Mouse (Mus musculus) testis, adult 2 months (tissue): ENCODE data around the gene Aqp8.

Experiments used
- CTCF ChIP-seq: fragments of 200-500 bp; IDR thresholded peaks from 2 replicates; pipeline ENCODE4 v1.5.1; 2012; ENCODE audit warnings: low read depth, mild to moderate bottlenecking, inconsistent platforms, low read length, moderate library complexity; ENCODE audit not compliant: control insufficient read depth, insufficient read depth, insufficient replicate concordance
- POLR2A ChIP-seq: fragments of 200-500 bp; IDR thresholded peaks from 2 replicates; pipeline ENCODE4 v1.6.1; 2012; ENCODE audit warnings: low read depth, mild to moderate bottlenecking, inconsistent platforms, low read length, moderate library complexity; ENCODE audit not compliant: control insufficient read depth

- TF ChIP-seq POLR2A, result no peak
- no peak for TF ChIP-seq CTCF
Measured at GRCm38 (mm10) chr7:123507946-123508345, 45.9 kb downstream of the Aqp8 start.
